Mouse (Mus musculus) erythroid progenitor cell, adult 5-6 weeks (primary cell): ENCODE results near the gene Cep72. TPM values are rescaled to one million over a fixed set of nuclear protein-coding genes. Genes with fewer than 3 reads are reported as not detected.
"Not testable (repeated sequence)": the region's sequence is repeated elsewhere in the genome, so short reads cannot be mapped to it uniquely, and the experiment has no call there.

Experiments used
- ATAC-seq: replicated peaks from 2 replicates; pipeline ENCODE4 v1.8.0; 2016; ENCODE audit warnings: moderate number of reproducible peaks, mild to moderate bottlenecking, moderate TSS enrichment, inconsistent platforms; ENCODE audit not compliant: poor library complexity, low FRiP score, severe bottlenecking
- total RNA-seq, 2 experiments: library from RNA; stranded (forward) in 1 of 2; stranded (reverse) in 1 of 2; fragments of 150-400 nt in 1 of 2; fragments of 186-747, 209-891 nt in 1 of 2; gene quantifications; 2 replicates each; pipeline versions ENCODE4 v1.2.3 to v1.2.4; 2015 to 2017; ENCODE audit warnings: low replicate concordance in 2 of 2

Gene Cep72
- total RNA-seq, 2 experiments from 2014 or later: 17.2 to 24.7 TPM

DNA sequence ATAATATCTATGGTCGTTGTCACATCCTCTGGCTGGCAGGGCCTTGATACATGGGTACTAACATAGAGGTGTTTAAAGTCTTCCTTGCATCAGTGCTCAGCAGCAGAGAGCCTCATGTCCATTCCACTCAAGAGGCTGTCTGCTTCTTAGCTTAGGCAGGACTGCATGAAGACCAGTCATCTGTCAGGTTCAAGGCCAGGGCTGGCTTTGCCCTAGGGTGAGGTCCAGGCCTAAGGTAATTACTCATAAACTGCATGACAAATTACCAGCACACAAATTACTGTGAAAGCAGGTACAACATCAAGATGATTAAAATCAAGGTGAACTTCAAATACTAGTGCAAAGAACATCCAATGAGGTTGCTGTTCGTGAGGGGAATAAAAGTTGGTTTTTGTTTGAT, 26.3 kb downstream of the Cep72 start:
- ATAC-seq: no peak

DNA sequence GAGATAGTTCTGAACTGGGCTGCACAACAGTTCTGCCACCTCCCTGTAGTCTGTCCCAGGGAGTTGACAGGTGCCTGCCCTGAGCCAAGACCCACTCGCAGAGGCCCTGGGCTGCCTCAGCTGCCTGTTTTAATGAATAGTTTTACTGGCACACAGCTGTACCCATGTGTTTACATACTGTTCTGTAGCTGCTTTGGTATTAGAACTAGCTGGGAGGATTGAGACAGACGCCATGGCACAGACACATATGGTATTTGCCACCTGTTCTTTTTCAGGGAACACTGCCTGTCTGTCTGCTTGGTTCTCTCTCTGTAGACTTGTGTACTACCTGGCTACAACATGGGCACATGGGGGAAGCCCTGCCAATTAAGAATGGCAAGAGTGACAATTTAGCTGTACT, 27.3 kb downstream of the Cep72 start:
- no peak for ATAC-seq

DNA sequence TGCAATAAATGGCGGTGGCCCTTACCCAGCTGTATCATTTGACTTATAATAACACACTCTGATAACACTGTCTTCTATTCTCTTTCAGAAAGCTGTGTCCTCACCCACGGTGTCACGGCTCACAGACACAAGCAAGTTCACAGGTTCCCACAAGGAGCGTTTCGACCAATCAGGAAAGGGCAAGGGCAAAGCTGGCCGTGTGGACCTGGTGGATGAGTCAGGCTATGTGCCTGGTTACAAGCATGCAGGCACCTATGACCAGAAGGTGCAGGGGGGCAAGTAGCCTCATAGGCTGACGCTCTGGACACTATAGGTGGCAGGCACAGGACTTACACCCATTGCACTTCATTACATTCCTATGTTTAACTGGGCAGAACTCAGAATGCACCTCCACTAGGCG, 31.0 kb downstream of the Cep72 start:
- ATAC-seq: no peak

DNA sequence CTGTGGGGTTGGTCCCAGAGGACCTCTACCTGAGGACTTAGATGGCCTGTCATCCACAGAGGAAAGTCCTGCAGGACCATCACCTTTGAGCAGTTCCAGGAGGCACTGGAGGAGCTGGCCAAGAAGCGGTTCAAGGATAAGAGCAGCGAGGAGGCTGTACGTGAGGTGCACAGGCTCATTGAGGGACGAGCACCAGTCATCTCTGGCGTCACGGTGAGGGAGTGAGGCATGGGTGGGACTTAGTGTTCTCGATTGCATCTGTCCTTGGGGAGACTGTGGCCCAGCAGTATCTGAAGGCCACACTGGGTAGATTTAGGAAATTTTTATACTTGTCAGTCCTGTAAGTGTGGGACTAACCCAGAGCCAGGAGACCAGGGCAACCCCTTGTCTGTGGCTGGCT, 31.4 kb downstream of the Cep72 start:
- no peak for ATAC-seq

GRCm38 (mm10) chr13:74029013-74029412, 33.1 kb downstream of the Cep72 start:
- ATAC-seq: no peak

- ATAC-seq: no peak
Observed at GRCm38 (mm10) chr13:74028116-74028515, 34.0 kb downstream of the Cep72 start.

- no peak for ATAC-seq
Observed at GRCm38 (mm10) chr13:74026215-74026614, 35.9 kb downstream of the Cep72 start.

- ATAC-seq: no peak
Observed at GRCm38 (mm10) chr13:74025151-74026081, 36.7 kb downstream of the Cep72 start.

DNA sequence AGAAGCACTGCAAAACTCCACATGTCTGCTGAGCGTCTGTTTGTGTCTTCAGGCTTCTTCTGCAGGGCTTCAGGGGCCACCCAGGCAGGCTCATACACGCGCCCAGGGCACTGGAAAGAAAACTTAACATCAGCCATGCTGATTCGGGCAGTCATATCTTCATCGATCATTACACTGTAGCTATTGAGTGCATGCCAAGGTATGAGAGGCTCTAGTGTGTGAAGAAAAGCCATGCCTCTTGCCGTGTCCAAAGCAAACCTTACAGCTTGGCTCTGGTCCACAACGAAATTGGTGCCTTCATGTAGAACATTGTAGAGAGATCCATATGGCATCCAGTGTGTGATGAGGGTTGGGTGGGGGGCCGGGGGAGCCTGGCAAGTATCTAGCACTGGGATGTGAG, 43.1 kb downstream of the Cep72 start:
- not testable (repeated sequence) for ATAC-seq

DNA sequence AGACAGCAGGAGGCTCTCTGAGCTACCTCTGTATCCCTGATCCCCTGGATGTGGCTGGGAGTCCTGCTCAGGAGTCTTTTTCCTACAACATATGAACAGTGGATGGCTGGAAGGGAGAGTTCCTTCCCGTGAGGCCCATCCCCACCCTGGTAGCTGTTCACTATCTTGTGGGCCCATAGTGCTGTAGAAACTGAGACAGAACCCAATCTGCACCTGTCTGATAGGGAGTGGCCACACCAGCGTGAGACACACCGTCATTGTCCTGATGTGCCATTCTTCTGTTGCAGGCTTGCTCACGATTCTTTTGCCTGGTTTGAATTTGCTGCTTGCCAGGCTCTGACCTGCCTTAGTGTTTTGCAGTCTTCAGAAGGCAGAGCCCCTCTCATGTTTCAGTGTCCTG, 44.7 kb downstream of the Cep72 start:
- no peak for ATAC-seq

- ATAC-seq: no peak
Observed at GRCm38 (mm10) chr13:74015908-74016307, 46.2 kb downstream of the Cep72 start.

- ATAC-seq: no peak
Observed at GRCm38 (mm10) chr13:74010678-74011077, 51.4 kb downstream of the Cep72 start.

GRCm38 (mm10) chr13:74009791-74010614, 52.1 kb downstream of the Cep72 start:
- no peak for ATAC-seq

DNA sequence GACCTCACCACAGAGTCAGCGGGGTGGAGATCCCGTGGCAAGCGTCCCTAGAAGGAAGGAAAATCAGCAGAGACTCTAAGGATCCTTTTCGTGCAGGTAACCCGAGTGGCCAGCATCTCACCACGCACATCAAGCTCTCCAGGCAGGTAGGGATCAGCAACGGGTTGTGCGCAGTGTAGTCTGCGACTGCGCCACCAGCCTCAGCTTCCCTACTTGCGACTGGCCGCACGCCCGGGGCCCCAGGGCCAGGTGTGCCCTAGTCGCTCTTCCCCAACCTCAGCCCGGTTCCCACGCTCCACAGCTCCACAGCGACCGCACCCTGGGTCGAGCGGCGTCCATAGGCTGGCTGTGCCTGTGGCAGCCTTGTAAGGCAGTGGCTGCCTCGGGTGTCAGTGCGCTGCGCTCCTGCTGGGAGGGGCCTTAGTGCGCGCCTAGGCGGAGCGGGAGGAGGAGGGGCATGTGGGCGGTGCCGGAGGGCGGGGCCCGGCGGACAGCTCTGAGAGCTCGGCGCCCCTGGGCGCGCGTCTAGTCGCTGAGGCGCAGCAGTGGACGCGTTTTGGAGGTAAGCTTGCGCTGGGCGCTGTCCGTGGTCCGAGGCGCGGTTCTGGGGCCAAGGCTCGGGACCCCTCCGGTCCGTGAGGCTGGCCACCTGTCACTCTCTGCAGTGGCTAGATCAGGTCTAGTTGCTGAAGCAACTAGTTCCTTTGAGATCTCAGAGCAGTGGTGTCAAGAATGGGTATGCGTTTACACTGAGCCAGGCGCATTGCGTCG, 53.0 kb downstream of the Cep72 start, which contains the start of gene Tppp:
Gene Tppp (plus strand): TSS at position 460 of the 771 bp plus-strand sequence.
- peak; percentile 96 for ATAC-seq

DNA sequence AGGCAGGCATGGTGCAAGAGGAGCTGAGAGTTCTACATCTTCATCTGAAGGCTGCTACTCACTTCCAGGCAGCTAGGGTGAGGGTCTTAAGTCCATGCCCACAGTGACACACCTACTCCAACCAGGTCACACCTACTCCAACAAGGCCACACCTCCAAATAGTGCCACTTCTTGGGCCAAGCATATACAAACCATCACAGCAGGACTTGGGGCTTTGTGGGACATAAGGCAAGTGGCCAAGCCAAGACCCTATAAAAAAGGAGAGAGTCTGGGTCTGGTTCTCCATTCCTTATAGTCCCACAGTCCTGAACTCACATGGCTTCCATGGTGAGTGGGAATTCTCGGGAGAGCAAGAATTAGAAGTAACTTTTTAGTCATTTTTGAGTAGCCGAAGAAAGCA, 53.9 kb downstream of the Cep72 start:
- ATAC-seq: not testable (repeated sequence)

DNA sequence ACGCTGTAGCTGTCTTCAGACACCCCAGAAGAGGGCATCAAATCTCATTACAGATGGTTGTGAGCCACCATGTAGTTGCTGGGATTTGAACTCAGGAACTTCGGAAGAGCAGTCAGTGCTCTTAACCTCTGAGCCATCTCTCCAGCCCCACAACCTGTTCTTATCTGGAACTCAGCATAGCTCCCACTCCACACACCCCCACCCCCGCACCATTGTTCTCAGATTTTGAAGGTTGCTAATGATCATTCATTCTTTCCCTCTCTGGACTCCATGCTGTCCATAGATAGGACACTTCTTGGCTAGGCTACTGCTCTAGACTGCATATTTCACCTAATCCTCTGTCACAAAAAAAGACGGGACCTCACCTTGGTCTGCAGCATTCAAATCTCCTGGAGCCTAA, 55.2 kb downstream of the Cep72 start:
- not testable (repeated sequence) for ATAC-seq

DNA sequence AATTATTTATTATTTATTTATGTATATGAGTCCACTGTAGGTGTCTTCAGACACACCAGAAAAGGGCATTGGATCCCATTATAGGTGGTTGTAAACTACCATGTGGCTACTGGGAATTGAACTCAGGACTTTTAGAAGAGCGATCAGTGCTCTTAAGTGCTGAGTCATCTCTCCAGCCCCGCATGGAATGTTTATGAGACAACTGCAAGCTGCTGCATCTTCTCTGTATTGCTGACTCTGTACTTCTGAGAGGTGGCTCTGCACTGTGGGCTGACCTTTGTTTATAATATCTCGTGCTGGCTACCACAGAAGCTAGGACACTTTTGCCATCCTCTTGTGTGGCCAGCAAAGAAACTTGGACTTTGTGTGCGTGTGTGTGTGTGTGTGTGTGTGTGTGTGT, 60.6 kb downstream of the Cep72 start:
- no peak for ATAC-seq

GRCm38 (mm10) chr13:74000961-74001360, 61.1 kb downstream of the Cep72 start:
- ATAC-seq: no peak

GRCm38 (mm10) chr13:74000519-74000918, 61.6 kb downstream of the Cep72 start:
- no peak for ATAC-seq

DNA sequence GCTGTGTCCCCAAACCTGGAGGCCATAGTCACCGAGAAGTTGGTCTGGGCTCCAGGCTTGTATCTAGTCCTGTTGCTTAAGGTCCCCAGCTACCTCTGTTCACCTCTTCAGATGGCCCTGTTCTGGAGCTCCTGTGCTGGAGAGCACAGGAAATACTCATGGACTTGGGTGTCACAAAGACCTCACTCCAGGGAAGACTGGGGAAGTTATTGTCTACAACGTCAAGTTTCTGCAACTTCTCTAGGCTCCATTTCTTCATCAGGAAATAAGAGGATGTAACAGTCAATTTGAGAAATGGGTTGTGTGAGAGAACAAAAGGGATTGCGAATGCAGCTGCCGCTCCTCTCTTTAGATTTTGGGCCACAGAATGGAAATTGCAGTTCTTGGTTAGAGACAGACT, 65.6 kb downstream of the Cep72 start:
- ATAC-seq: no peak
